Mouse (Mus musculus): Measurements from ENCODE around the gene Moap1.

Gene Moap1

GRCm38 (mm10) chr12:102704457-102705198 lies 38.8 kb downstream of the Moap1 start, which contains the start of gene Itpk1:
Gene Itpk1 (minus strand): TSS chr12:102704930.
- peak; percentile 83 for DNase-seq

- DNase-seq: no peak
Observed at GRCm38 (mm10) chr12:102703921-102704408, 39.5 kb downstream of the Moap1 start.

- no peak for DNase-seq
Observed at GRCm38 (mm10) chr12:102703441-102703840, 40.0 kb downstream of the Moap1 start.

GRCm38 (mm10) chr12:102703111-102703412 lies 40.4 kb downstream of the Moap1 start:
- peak; percentile 64 for DNase-seq

GRCm38 (mm10) chr12:102702356-102703110 lies 40.9 kb downstream of the Moap1 start:
- DNase-seq: peak; percentile 94

GRCm38 (mm10) chr12:102701691-102702207 lies 41.7 kb downstream of the Moap1 start:
- no peak for DNase-seq

- DNase-seq: no peak
Observed at GRCm38 (mm10) chr12:102700453-102700852, 43.0 kb downstream of the Moap1 start.

- DNase-seq: no peak
Observed at GRCm38 (mm10) chr12:102699156-102699555, 44.3 kb downstream of the Moap1 start.

GRCm38 (mm10) chr12:102698089-102698684 lies 45.3 kb downstream of the Moap1 start:
- peak; percentile 57 for DNase-seq

GRCm38 (mm10) chr12:102697381-102697780 lies 46.1 kb downstream of the Moap1 start:
- DNase-seq: no peak

- DNase-seq: no peak
Observed at GRCm38 (mm10) chr12:102696635-102697354, 46.7 kb downstream of the Moap1 start.

- DNase-seq: no peak
Observed at GRCm38 (mm10) chr12:102695369-102696239, 47.9 kb downstream of the Moap1 start.

All from embryo, embryonic 11 days (tissue).